Mouse (Mus musculus) thymus, postnatal 4 days (tissue): ENCODE data around the gene Slc45a1.
"Not testable (repeated sequence)": the region's sequence is repeated elsewhere in the genome, so short reads cannot be mapped to it uniquely, and the experiment has no call there.

Experiments
- DNase-seq: peaks from one replicate; pipeline ENCODE4 v3.0.0; 2021

Gene Slc45a1

DNA sequence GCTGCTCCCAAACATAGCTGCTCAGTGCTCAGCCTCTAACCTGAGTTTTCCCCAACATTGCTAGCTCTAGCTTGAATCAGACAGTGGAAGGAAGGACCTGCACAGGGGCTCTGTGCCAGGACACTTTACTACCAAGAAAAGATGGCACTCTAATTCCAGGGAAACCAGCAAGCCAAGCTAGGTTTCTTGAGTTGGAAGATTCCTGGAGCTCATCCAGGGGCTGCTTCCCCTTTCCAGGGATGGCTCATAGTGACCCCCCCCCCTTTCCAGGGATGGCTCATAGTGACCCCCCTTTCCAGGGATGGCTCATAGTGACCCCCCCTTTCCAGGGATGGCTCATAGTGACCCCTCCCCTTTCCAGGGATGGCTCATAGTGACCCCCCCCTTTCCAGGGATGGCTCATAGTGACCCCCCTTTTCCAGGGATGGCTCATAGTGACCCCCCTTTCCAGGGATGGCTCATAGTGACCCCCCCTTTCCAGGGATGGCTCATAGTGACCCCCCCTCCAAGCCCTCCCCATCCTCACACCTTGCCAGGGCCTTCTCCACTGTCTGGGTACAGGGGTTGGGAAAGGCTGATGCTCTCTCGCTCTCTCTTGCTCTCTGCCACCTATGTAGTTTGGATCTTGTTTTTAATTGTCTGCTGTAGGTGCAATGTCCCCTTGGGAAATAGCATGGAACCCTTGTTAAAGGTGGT is 48.5 kb downstream of the Slc45a1 start:
- no peak for DNase-seq

GRCm38 (mm10) chr4:150601489-150601888 is 50.5 kb downstream of the Slc45a1 start:
- no peak for DNase-seq

DNA sequence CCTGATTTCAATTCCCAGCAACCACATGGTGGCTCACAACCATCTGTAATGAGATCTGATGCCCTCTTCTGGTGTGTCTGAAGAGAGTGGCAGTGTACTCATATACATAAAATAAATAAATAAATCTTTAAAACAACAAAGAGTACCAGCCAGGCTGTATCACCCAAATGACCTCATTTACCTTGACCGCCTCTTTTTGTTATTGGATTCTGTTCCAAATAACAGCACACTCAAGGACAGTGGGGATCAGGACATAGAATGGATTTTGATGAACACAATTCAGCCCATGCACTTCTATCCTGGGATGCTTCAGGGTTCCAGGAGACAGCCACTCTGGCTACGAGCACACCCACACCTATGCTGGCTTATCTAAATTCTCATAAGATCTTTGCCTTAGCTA is 51.5 kb downstream of the Slc45a1 start:
- not testable (repeated sequence) for DNase-seq

DNA sequence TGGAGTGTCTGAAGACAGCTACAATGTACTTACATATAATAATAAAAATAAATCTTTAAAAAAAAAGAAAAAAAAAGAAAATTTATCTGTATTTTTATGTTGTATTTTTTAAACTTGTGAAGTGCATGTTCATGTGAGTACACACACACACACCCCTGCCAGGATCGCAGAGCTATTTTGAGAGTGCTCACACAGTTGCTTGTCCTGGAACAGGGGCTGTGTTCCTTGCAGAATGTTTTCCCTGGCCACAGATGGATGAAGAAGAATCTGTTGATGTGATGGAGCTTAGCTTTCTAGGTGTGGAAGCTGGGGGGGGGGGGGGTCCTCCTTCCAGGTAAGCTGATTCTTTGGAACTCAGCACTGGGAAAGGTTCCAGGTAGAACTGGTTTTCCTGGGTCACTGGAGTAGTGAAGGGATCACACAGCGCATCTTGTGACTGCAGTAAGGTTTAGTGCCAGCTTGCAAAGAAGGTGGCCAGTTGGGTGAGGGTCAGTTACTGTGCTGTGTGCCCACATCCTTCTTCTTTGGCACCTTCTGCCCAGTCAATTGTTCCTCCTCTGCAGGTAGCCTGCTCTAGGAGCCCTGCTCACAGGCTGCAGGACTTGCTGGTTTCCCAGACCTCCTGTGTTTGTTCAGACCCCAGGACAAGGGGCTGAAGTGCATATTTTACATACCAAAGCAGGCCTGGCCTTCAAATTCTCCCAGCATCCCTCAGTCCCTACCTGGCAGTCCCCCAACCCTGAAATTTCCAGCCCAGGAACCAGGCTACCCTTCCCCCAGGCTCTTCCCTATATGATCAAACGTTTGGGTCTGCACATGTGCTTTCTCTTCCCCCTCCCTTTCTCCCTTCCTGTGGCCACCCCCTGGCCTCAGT is 52.6 kb downstream of the Slc45a1 start:
- DNase-seq: no peak

DNA sequence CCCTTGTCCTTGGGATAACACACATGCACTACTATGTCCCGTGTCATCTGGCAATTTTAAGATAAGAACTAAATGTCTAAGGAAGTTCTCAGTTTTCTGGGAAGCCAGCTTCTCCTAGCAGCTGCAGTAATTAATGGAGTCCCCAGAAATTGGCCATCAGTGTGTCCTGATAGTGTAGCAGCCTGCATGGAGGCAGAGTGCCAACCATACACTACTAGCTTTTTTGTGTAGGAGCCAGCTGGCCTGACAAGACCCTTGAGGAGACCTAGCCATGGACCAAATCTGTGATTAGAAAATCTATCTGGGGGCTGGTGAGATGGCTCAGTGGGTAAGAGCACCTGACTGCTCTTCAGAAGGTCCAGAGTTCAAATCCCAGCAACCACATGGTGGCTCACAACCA is 53.3 kb downstream of the Slc45a1 start:
- DNase-seq: no peak

GRCm38 (mm10) chr4:150595991-150596390 is 56.0 kb downstream of the Slc45a1 start:
- no peak for DNase-seq

DNA sequence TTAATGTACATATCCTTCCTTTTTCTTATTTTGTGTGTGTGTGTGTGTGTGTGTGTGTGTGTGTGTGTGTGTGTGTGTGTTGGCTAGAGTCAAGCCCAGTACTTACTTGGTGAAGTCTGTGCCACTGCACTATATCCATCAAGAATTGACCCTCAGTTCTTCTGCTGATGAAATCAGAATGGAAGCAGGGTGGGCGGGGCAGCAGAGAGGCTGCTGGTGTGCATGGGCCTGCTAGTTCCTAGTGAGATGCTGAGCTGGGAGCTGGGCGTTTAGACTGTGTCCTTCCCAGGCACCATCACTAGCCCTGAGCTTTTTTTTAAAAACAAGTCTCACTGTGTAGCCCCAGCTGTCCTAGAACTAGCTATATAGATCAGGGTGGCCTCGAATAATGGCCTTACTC is 56.9 kb downstream of the Slc45a1 start:
- DNase-seq: no peak

- no peak for DNase-seq
Observed at GRCm38 (mm10) chr4:150594298-150594829, 57.6 kb downstream of the Slc45a1 start.

DNA sequence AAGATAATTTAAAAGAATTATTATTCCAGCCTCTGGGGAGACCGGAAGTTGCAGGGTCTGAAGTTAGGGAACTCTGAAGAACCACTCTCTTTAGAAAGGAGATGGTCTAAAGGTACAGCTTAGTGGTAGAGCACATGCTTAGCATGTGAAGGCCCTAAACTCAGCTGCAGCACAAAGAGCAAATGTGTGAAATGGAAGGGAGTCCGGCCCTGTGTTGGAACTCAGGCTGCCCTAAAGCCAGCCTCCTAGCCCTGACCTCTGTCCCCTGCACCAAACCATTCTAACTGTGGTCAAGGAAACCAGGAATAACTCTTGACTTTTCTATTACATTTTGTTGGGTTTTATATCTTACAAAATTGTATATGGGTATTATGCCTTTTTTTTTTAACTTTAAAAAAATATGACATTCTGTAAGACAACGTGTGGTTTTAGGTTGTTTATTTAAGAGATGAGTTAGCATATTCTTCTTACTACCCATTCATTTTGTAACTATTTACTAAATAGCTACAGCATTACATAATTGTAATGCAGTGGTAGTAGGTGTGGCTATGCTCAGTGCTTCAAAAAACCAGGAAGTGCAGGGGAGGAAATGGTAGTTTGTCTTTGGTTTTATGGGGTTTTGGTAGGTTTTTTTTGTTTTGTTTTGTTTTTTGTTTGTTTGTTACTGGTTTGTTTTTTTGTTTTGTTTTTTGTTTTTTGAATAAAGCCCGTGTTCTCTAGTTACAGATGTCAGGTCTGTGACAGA is 58.3 kb downstream of the Slc45a1 start:
- no peak for DNase-seq

DNA sequence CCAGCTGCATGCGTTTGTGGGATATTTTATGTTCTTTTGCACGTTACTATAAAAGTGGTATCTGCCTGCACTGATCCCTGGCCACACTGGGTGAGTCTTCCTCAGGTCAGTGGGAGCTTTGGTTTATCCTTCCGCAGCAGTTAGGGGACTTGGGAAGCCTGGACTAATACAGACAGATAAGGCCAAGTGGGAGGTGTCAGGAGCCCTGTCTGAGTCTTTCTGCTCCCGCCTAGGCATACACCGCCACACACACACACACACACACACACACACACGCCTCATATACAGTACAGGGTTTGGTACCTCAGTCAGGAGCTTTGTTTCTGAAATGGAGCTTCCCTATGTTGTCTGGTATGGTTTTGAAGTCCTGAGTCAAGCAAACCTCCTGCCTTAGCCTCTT is 59.9 kb downstream of the Slc45a1 start:
- DNase-seq: no peak

DNA sequence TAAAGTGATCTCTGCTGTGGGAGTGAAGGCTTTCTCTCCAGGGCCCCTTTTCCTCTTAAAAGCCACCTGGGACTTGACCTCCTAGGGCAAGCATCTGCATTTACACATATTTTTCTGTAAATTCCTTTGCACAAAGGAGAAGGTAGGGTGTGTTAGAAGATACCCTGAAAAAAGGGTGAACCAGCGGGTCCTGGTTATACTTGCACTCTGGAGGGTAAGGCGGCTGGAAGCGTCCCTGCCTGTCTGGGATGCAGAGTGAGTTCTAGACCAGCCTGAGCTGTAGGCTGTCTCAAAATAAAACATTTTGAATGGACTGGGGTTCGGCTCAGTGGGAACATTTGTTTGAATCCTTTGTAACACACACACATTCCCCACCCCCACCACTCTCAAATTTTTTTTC is 60.4 kb downstream of the Slc45a1 start:
- DNase-seq: no peak

GRCm38 (mm10) chr4:150590621-150591282 is 61.2 kb downstream of the Slc45a1 start:
- DNase-seq: no peak

DNA sequence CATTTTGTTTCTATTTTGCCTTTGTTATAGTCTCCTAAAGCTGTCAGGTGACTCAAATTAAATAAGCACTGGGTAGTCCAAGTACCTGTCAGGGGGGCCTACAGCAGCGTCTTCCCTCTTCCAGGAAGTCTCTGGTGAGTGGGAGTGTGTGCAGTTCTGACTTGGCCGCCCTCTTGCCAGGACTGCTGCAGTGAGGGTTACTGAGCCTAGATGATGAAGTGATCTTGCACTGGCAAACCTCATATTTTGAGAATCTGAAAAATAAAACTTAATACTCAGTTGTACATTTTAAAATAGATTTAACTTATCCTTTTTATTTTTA is 63.7 kb downstream of the Slc45a1 start:
- no peak for DNase-seq

DNA sequence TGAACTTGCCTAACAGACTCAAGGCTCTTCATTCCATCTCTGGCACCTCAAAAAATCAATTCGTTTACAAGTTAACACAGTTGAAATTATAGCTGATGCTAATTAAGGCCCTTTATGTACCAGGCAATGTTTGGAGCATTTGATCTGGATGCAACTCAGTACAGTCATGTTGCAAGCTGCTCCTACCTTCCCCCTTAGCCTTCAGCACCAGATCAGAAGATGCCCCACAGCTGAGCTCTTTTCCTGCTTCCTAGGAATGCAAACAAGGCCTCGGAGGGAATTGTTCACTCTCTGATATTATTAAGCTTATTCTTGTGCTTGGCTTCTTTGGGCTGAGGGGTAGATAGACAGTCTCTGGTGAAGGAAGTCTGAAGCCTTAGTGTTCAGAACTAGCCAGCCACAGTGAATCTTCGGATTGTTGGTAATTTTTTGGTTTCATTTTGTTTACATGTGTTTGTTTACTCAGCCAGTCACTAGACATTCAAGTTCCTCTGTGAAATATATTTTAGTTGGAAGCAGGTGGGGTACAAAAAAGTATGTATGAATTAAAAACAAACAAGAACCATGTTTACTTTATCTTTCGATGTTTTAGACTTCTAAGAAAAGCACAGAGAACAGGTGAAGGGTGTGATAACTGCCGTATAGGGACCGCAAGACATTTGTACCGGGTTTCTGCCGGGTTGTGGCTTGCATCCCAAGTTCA is 64.2 kb downstream of the Slc45a1 start:
- DNase-seq: no peak

- DNase-seq: no peak
Observed at GRCm38 (mm10) chr4:150586275-150586674, 65.7 kb downstream of the Slc45a1 start.

- no peak for DNase-seq
Observed at GRCm38 (mm10) chr4:150585800-150586199, 66.2 kb downstream of the Slc45a1 start.

- DNase-seq: peak; percentile 25
Observed at GRCm38 (mm10) chr4:150583777-150584135, 68.2 kb downstream of the Slc45a1 start.

GRCm38 (mm10) chr4:150582966-150583776 is 68.8 kb downstream of the Slc45a1 start:
- DNase-seq: peak; percentile 32

DNA sequence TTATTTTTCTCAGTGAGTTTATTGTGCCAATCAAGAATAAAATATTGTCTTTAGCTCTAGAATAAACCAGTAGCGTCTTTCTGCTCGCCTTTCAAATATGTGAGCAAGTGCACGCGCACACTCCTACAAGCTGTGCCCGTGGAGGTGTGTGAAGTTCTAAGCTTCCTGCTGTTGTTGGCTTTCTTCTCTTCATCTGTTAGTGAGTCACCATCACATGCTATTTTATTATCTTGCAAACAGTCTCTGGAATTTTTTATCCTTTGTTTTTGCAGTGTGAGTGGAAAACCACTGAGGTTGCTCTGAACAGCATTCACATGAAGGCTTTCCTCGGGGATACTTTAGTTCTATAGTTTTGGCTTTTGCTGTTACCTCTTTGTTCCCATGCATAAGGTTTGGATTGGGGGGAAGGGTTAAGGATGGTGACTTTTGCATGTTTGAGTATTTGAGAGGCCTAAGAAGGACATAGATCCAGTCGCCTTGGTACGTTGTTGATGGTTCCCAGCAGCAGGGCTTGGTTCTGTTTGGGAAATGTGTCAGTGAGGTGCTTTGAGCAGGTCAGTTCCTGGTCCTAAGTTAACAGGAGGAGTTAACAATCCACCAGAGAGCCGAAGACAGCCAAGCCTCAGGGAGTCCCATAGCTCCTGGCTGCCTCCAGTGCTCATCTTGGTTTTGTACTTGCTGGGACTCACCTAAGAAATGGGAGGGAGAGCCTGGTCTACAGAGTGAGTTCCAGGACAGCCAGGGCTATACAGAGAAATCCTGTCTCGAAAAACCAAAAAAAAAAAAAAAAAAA is 69.8 kb downstream of the Slc45a1 start:
- DNase-seq: no peak
